Mouse (Mus musculus) urinary bladder, postnatal 4 days (tissue): Measurements from ENCODE around the gene Sdk1.

ENCODE experiments used
- DNase-seq, 2 experiments: peaks; one replicate each; pipeline ENCODE4 v3.0.0; 2021 to 2022; ENCODE audit warnings: low spot score in 2 of 2

Gene Sdk1

GRCm38 (mm10) chr5:141768761-141769515 lies 527.6 kb downstream of the Sdk1 start:
- DNase-seq = no peak

- DNase-seq = no peak
Measured at GRCm38 (mm10) chr5:141771516-141771915, 530.2 kb downstream of the Sdk1 start.

GRCm38 (mm10) chr5:141778231-141778630 lies 536.9 kb downstream of the Sdk1 start:
- no peak for DNase-seq

GRCm38 (mm10) chr5:141781142-141781541 lies 539.9 kb downstream of the Sdk1 start:
- DNase-seq = no peak

- DNase-seq = no peak
Measured at GRCm38 (mm10) chr5:141782330-141782729, 541.0 kb downstream of the Sdk1 start.

GRCm38 (mm10) chr5:141783516-141783915 lies 542.2 kb downstream of the Sdk1 start:
- DNase-seq = no peak

- no peak for DNase-seq
Measured at GRCm38 (mm10) chr5:141793926-141794325, 552.6 kb downstream of the Sdk1 start.

GRCm38 (mm10) chr5:141823823-141824330 lies 582.6 kb downstream of the Sdk1 start:
- no peak for DNase-seq

GRCm38 (mm10) chr5:141824739-141825379 lies 583.6 kb downstream of the Sdk1 start:
- no peak for DNase-seq

- DNase-seq = no peak
Measured at GRCm38 (mm10) chr5:141835566-141835965, 594.3 kb downstream of the Sdk1 start.

- DNase-seq = no peak
Measured at GRCm38 (mm10) chr5:141836892-141837455, 595.7 kb downstream of the Sdk1 start.

GRCm38 (mm10) chr5:141844701-141845100 lies 603.4 kb downstream of the Sdk1 start:
- no peak for DNase-seq

GRCm38 (mm10) chr5:141847686-141848085 lies 606.4 kb downstream of the Sdk1 start:
- no peak for DNase-seq

GRCm38 (mm10) chr5:141852175-141852574 lies 610.9 kb downstream of the Sdk1 start:
- DNase-seq = no peak

GRCm38 (mm10) chr5:141856447-141856846 lies 615.2 kb downstream of the Sdk1 start:
- no peak for DNase-seq

- DNase-seq = no peak
Measured at GRCm38 (mm10) chr5:141857781-141858180, 616.5 kb downstream of the Sdk1 start.

GRCm38 (mm10) chr5:141858406-141859160 lies 617.3 kb downstream of the Sdk1 start:
- no peak for DNase-seq

- no peak for DNase-seq
Measured at GRCm38 (mm10) chr5:141866042-141866441, 624.8 kb downstream of the Sdk1 start.

GRCm38 (mm10) chr5:141873751-141874150 lies 632.5 kb downstream of the Sdk1 start:
- no peak for DNase-seq

- DNase-seq = no peak
Measured at GRCm38 (mm10) chr5:141880661-141881060, 639.4 kb downstream of the Sdk1 start.

GRCm38 (mm10) chr5:141884111-141884647 lies 642.9 kb downstream of the Sdk1 start:
- no peak for DNase-seq

- no peak for DNase-seq
Measured at GRCm38 (mm10) chr5:141886006-141886405, 644.7 kb downstream of the Sdk1 start.
